Mouse (Mus musculus): ENCODE results near the gene Prdm2.

DNA sequence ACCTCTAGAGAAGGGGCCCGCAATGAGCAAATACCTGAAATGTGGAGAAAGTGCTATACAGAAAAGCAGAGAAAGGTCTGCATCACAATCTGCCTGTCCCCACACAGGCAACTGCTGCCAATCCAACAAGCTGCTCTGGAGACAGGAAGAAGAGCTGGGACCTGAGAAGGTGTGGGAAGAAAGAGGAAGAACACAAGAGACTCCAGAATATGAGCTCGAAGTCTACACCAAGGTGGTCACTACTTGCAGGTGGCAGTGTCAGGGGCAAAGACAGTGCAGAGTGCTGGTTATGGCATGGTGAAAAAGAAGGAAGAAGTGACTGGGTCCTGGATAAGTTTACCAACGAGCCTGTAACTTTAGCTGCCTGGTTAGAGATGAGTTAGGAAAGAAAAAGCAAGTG is 14.4 kb downstream of the Prdm2 start:
- no peak for TF ChIP-seq CTCF (IDR thresholded peaks at IDR 0.05; ENCODE audit: borderline replicate concordance, control insufficient read depth, extremely low read depth, insufficient read depth, low read length, poor library complexity)
- TF ChIP-seq POLR2A (IDR thresholded peaks at IDR 0.05; ENCODE audit: control insufficient read depth, extremely low read depth, insufficient read depth, low read length, poor library complexity) = no peak
